Mouse (Mus musculus) lung, adult 18-20 months (tissue): ENCODE measurements at regions not wholly inside any gene's neighbourhood (a gene's known extent, or its start where the extent isn't known, plus 50 kb on each side); places are given as distances from the start of the nearest gene placed in this dataset.

Source experiments
- DNase-seq, 2 experiments: peaks; one replicate each; pipeline ENCODE4 v3.0.0; 2022; ENCODE audit warnings: mixed read lengths in 2 of 2

- no peak for DNase-seq
Observed at GRCm38 (mm10) chr16:47354279-47354678, 856.0 kb upstream of the Nectin3 start.

- DNase-seq: no peak
Observed at GRCm38 (mm10) chr16:47394398-47394797, 889.1 kb upstream of the Dppa4 start.

GRCm38 (mm10) chr16:47407067-47407466 is 876.5 kb upstream of the Dppa4 start:
- no peak for DNase-seq

GRCm38 (mm10) chr16:47418680-47419252 is 864.8 kb upstream of the Dppa4 start:
- no peak for DNase-seq

GRCm38 (mm10) chr16:47445083-47445482 is 838.5 kb upstream of the Dppa4 start:
- no peak for DNase-seq

- no peak for DNase-seq
Observed at GRCm38 (mm10) chr16:47475441-47476081, 808.0 kb upstream of the Dppa4 start.

- DNase-seq: no peak
Observed at GRCm38 (mm10) chr16:47482071-47482470, 801.5 kb upstream of the Dppa4 start.

- no peak for DNase-seq
Observed at GRCm38 (mm10) chr16:47488525-47488924, 795.0 kb upstream of the Dppa4 start.

- no peak for DNase-seq
Observed at GRCm38 (mm10) chr16:47525857-47526256, 757.7 kb upstream of the Dppa4 start.

GRCm38 (mm10) chr16:47526613-47527012 is 756.9 kb upstream of the Dppa4 start:
- no peak for DNase-seq

- no peak for DNase-seq
Observed at GRCm38 (mm10) chr16:47536524-47536923, 747.0 kb upstream of the Dppa4 start.

GRCm38 (mm10) chr16:47551101-47551500 is 732.4 kb upstream of the Dppa4 start:
- no peak for DNase-seq

- no peak for DNase-seq
Observed at GRCm38 (mm10) chr16:47568051-47568450, 715.5 kb upstream of the Dppa4 start.

- peak; percentile 3 to 21 for DNase-seq
Observed at GRCm38 (mm10) chr16:47599476-47599875, 684.1 kb upstream of the Dppa4 start.
